Mouse (Mus musculus) neural tube, embryonic 12.5 days (tissue): ENCODE measurements around the gene Gm20388. TPM values are rescaled to one million over a fixed set of nuclear protein-coding genes. Genes with fewer than 3 reads are reported as not detected.

Experiments used
- ATAC-seq: fragments of 200-750 bp; cut with Nextera tagmentation; 2 replicates; pipeline ENCODE4 v1.8.0; 2017; ENCODE audit warnings: low read depth, mild to moderate bottlenecking, moderate TSS enrichment, moderate library complexity; ENCODE audit not compliant: low FRiP score
- H3K27ac ChIP-seq: fragments of 300-500 bp; sonication (generic); 2 replicates; pipeline ENCODE4 v1.5.1; 2016
- H3K27me3 ChIP-seq: fragments of 300-500 bp; sonication (generic); replicated peaks from 2 replicates; pipeline ENCODE4 v1.6.1; 2016; ENCODE audit warnings: mild to moderate bottlenecking
- H3K36me3 ChIP-seq: fragments of 300-500 bp; sonication (generic); 2 replicates; pipeline ENCODE4 v1.6.1; 2016; ENCODE audit warnings: mild to moderate bottlenecking
- H3K4me1 ChIP-seq: fragments of 300-500 bp; sonication (generic); 2 replicates; pipeline ENCODE4 v1.6.1; 2016
- H3K4me2 ChIP-seq: fragments of 300-500 bp; sonication (generic); replicated peaks from 2 replicates; pipeline ENCODE4 v1.6.1; 2016; ENCODE audit warnings: mild to moderate bottlenecking
- H3K4me3 ChIP-seq: fragments of 300-500 bp; sonication (generic); 2 replicates; pipeline ENCODE4 v1.5.1; 2016
- H3K9ac ChIP-seq: fragments of 300-500 bp; sonication (generic); 2 replicates; pipeline ENCODE4 v1.6.1; 2016; ENCODE audit warnings: mild to moderate bottlenecking
- H3K9me3 ChIP-seq: fragments of 300-500 bp; sonication (generic); 2 replicates; pipeline ENCODE4 v1.6.1; 2016; ENCODE audit warnings: mild to moderate bottlenecking
- WGBS: fragments of 180-500 bp; shearing (Covaris S2); methylation state at CpG from one replicate; pipeline ENCODE4 v1.1.7; 2016; 5-methylcytosine and 5-hydroxymethylcytosine counted together
- polyA plus RNA-seq: library from polyadenylated mRNA; unstranded; fragments of >200 nt; fragmentation: Nextera tagmentation; extraction: Ambion mirVana; gene quantifications from 2 replicates; pipeline ENCODE4 v1.2.1, GENCODE M21; 2016

Gm20388 gene
- polyA plus RNA-seq, 1 experiment from 2014 or later = not detected

GRCm38 (mm10) chr8:120243222-120243621 is 332.6 kb downstream of the Gm20388 start:
- ATAC-seq = no peak
- WGBS = 89% methylated on average over 4 of the region's 4 CpGs
- H3K4me3 ChIP-seq = no peak overlapping the region
- no peaks in the 10 kb centered on the region for H3K27me3 ChIP-seq
- H3K4me2 ChIP-seq = no peak overlapping the region
- H3K9me3 ChIP-seq = no peaks in the 10 kb centered on the region
- no peaks in the 10 kb centered on the region for H3K4me1 ChIP-seq
- no peak overlapping the region for H3K27ac ChIP-seq
- no peak overlapping the region for H3K9ac ChIP-seq
- H3K36me3 ChIP-seq = peaks cover 7% of the 10 kb centered on the region

GRCm38 (mm10) chr8:120243916-120244451 is 333.3 kb downstream of the Gm20388 start:
- H3K4me3 ChIP-seq = no peak overlapping the region
- H3K27ac ChIP-seq = no peak overlapping the region
- no peak for ATAC-seq
- H3K4me1 ChIP-seq = no peaks in the 10 kb centered on the region
- no peaks in the 10 kb centered on the region for H3K9me3 ChIP-seq
- H3K36me3 ChIP-seq = peaks cover 4% of the 10 kb centered on the region; the same call in 1 of the 2 replicates
- no peak overlapping the region for H3K9ac ChIP-seq
- H3K4me2 ChIP-seq = no peak overlapping the region
- 89% methylated on average over 5 of the region's 5 CpGs for WGBS
- no peaks in the 10 kb centered on the region for H3K27me3 ChIP-seq

- H3K9me3 ChIP-seq = no peaks in the 10 kb centered on the region
- H3K4me3 ChIP-seq = no peak overlapping the region
- no peak overlapping the region for H3K4me2 ChIP-seq
- H3K27ac ChIP-seq = no peak overlapping the region
- no peak overlapping the region for H3K9ac ChIP-seq
- no peaks in the 10 kb centered on the region for H3K27me3 ChIP-seq
- WGBS = 92% methylated on average over 10 of the region's 10 CpGs
- ATAC-seq = no peak
- H3K36me3 ChIP-seq = peaks cover 4% of the 10 kb centered on the region; the same call in 1 of the 2 replicates
- no peaks in the 10 kb centered on the region for H3K4me1 ChIP-seq
These were observed 333.9 kb downstream of the Gm20388 start for GRCm38 (mm10) chr8:120244553-120244952.

GRCm38 (mm10) chr8:120247618-120248017 is 337.0 kb downstream of the Gm20388 start:
- Histone ChIP-seq H3K27ac (no peak overlapping the region), H3K4me2 (no peak overlapping the region), H3K9me3 (no peaks in the 10 kb centered on the region), H3K27me3 (no peaks in the 10 kb centered on the region), H3K4me1 (peaks cover 18% of the 10 kb centered on the region), H3K36me3 (peaks cover 4% of the 10 kb centered on the region; the same call in 1 of the 2 replicates), H3K4me3 (no peak overlapping the region), H3K9ac (no peak overlapping the region)
- ATAC-seq = no peak
- WGBS = 84% methylated on average over 5 of the region's 5 CpGs

GRCm38 (mm10) chr8:120248031-120248430 is 337.4 kb downstream of the Gm20388 start:
- Histone ChIP-seq H3K9me3 (no peaks in the 10 kb centered on the region), H3K4me3 (no peak overlapping the region), H3K9ac (no peak overlapping the region), H3K27me3 (no peaks in the 10 kb centered on the region), H3K36me3 (peaks cover 4% of the 10 kb centered on the region; the same call in 1 of the 2 replicates), H3K4me1 (peaks cover 18% of the 10 kb centered on the region), H3K27ac (no peak overlapping the region), H3K4me2 (no peak overlapping the region)
- 84% methylated on average over 7 of the region's 7 CpGs for WGBS
- no peak for ATAC-seq

- ATAC-seq = no peak
- H3K27ac ChIP-seq = no peak overlapping the region
- peaks cover 18% of the 10 kb centered on the region for H3K4me1 ChIP-seq
- H3K36me3 ChIP-seq = peaks cover 4% of the 10 kb centered on the region; the same call in 1 of the 2 replicates
- no peak overlapping the region for H3K4me3 ChIP-seq
- H3K9me3 ChIP-seq = no peaks in the 10 kb centered on the region
- no peak overlapping the region for H3K9ac ChIP-seq
- H3K27me3 ChIP-seq = no peaks in the 10 kb centered on the region
- 96% methylated on average over 4 of the region's 4 CpGs for WGBS
- H3K4me2 ChIP-seq = no peak overlapping the region
These were observed 337.8 kb downstream of the Gm20388 start for GRCm38 (mm10) chr8:120248451-120248850.

GRCm38 (mm10) chr8:120249800-120250336 is 339.2 kb downstream of the Gm20388 start:
- Histone ChIP-seq H3K27ac (no peak overlapping the region), H3K9ac (no peak overlapping the region), H3K9me3 (no peaks in the 10 kb centered on the region), H3K27me3 (no peaks in the 10 kb centered on the region), H3K36me3 (no peaks in the 10 kb centered on the region), H3K4me2 (no peak overlapping the region), H3K4me1 (peaks cover 22% of the 10 kb centered on the region), H3K4me3 (no peak overlapping the region)
- no peak for ATAC-seq
- 79% methylated on average over 9 of the region's 9 CpGs for WGBS

- Histone ChIP-seq H3K9ac (no peak overlapping the region), H3K27ac (no peak overlapping the region), H3K36me3 (no peaks in the 10 kb centered on the region), H3K4me3 (no peak overlapping the region), H3K4me2 (no peak overlapping the region), H3K9me3 (no peaks in the 10 kb centered on the region), H3K4me1 (peaks cover 26% of the 10 kb centered on the region), H3K27me3 (no peaks in the 10 kb centered on the region)
- ATAC-seq = peak; percentile 26; the same call in 1 of the 2 replicates
- 76% methylated on average over 16 of the region's 16 CpGs for WGBS
These were observed 340.2 kb downstream of the Gm20388 start for GRCm38 (mm10) chr8:120250750-120251410.

- Histone ChIP-seq H3K4me3 (no peak overlapping the region), H3K36me3 (no peaks in the 10 kb centered on the region), H3K9ac (no peak overlapping the region), H3K4me1 (peaks cover 27% of the 10 kb centered on the region), H3K9me3 (no peaks in the 10 kb centered on the region), H3K27ac (no peak overlapping the region), H3K4me2 (no peak overlapping the region), H3K27me3 (no peaks in the 10 kb centered on the region)
- 67% methylated on average over 9 of the region's 9 CpGs for WGBS
- no peak for ATAC-seq
These were observed 340.9 kb downstream of the Gm20388 start for GRCm38 (mm10) chr8:120251411-120252035.

- Histone ChIP-seq H3K27me3 (no peaks in the 10 kb centered on the region), H3K9ac (no peak overlapping the region), H3K4me1 (peaks cover 35% of the 10 kb centered on the region), H3K4me2 (no peak overlapping the region), H3K9me3 (no peaks in the 10 kb centered on the region), H3K4me3 (no peak overlapping the region), H3K27ac (no peak overlapping the region), H3K36me3 (no peaks in the 10 kb centered on the region)
- 87% methylated on average over 8 of the region's 8 CpGs for WGBS
- no peak for ATAC-seq
These were observed 343.0 kb downstream of the Gm20388 start for GRCm38 (mm10) chr8:120253626-120254025.

- Histone ChIP-seq H3K4me1 (peaks cover 39% of the 10 kb centered on the region), H3K27ac (no peak overlapping the region), H3K27me3 (no peaks in the 10 kb centered on the region), H3K9me3 (no peaks in the 10 kb centered on the region), H3K4me2 (no peak overlapping the region), H3K9ac (no peak overlapping the region), H3K4me3 (no peak overlapping the region), H3K36me3 (no peaks in the 10 kb centered on the region)
- WGBS = 87% methylated on average over 6 of the region's 6 CpGs
- no peak for ATAC-seq
These were observed 344.9 kb downstream of the Gm20388 start for GRCm38 (mm10) chr8:120255406-120255987.

- H3K36me3 ChIP-seq = no peaks in the 10 kb centered on the region
- H3K9me3 ChIP-seq = no peaks in the 10 kb centered on the region
- H3K4me2 ChIP-seq = no peak overlapping the region
- no peak for ATAC-seq
- no peaks in the 10 kb centered on the region for H3K27me3 ChIP-seq
- 43% methylated on average over 6 of the region's 6 CpGs for WGBS
- H3K4me1 ChIP-seq = peaks cover 38% of the 10 kb centered on the region
- H3K27ac ChIP-seq = no peak overlapping the region; the same call in 1 of the 2 replicates
- no peak overlapping the region for H3K4me3 ChIP-seq
- 0 out of 2 replicates have a peak overlapping the region, but pooled peaks have one; percentile 8 for H3K9ac ChIP-seq
These were observed 346.3 kb downstream of the Gm20388 start for GRCm38 (mm10) chr8:120256958-120257357.
